Mouse (Mus musculus) megakaryocyte, embryonic 14.5 days (primary cell): ENCODE measurements at regions not wholly inside any gene's neighbourhood (a gene's known extent, or its start where the extent isn't known, plus 50 kb on each side); places are given as distances from the start of the nearest gene placed in this dataset.

Experiments
- H3K27me3 ChIP-seq: replicated peaks from 2 replicates; pipeline ENCODE3; 2012; ENCODE audit warnings: inconsistent platforms
- H3K36me3 ChIP-seq: replicated peaks from 2 replicates; pipeline ENCODE3; 2012; ENCODE audit warnings: low read length, inconsistent platforms, mixed read lengths
- H3K4me1 ChIP-seq: 2 replicates; pipeline ENCODE4 v1.6.1; 2012; ENCODE audit warnings: inconsistent platforms
- H3K4me3 ChIP-seq: replicated peaks from 2 replicates; pipeline ENCODE3; 2012; ENCODE audit warnings: moderate library complexity, mild to moderate bottlenecking, inconsistent platforms
- H3K9me3 ChIP-seq: 2 replicates; pipeline ENCODE4 v1.6.1; 2012; ENCODE audit warnings: inconsistent platforms
- FLI1 ChIP-seq: IDR thresholded peaks from 2 replicates; pipeline ENCODE4 v1.6.1; 2012; ENCODE audit warnings: low read length, inconsistent platforms, mixed read lengths
- GATA1 ChIP-seq: IDR thresholded peaks from 3 replicates; pipeline ENCODE4 v1.6.1; 2012; ENCODE audit warnings: mixed read lengths, low read length, inconsistent platforms, borderline replicate concordance

DNA sequence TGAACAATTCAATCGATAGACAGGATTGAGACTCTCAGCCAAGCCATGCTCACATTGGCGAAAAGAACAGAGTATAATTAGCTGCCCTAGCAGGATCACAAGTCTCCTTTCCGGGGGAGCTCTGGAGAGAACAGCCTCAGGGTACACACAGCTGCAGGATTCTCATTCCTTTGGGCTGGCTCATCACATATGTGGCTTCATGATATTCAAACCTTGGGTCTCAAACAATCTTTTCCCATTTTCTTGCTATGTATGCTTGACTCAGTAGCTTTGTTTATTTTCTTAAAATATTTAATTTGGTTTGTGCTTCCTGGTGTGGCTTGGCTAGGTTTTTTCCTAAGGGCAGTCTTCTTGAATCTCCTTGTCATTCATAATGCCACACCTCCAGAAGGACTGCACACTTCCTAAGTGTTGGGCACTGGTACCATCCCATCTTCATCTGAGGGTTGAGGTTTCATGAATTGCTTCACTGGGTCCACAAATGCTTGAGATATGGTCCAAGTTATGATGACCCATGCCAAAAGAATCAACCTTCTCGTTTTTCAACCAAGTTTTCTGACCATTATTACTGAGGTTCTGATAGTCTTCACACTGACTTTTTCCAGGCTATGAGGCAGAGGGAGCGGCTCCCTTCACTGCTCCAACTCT lies 269.4 kb downstream of the Osr1 start:
- H3K9me3 ChIP-seq: 0 out of 2 replicates have a peak, but pooled peaks cover 2% of the 10 kb centered on the region
- TF ChIP-seq FLI1 (no peak), GATA1 (no peak)
- H3K4me1 ChIP-seq: no peaks in the 10 kb centered on the region
- H3K36me3 ChIP-seq: no peaks in the 10 kb centered on the region
- H3K4me3 ChIP-seq: no peak overlapping the region
- no peaks in the 10 kb centered on the region for H3K27me3 ChIP-seq

DNA sequence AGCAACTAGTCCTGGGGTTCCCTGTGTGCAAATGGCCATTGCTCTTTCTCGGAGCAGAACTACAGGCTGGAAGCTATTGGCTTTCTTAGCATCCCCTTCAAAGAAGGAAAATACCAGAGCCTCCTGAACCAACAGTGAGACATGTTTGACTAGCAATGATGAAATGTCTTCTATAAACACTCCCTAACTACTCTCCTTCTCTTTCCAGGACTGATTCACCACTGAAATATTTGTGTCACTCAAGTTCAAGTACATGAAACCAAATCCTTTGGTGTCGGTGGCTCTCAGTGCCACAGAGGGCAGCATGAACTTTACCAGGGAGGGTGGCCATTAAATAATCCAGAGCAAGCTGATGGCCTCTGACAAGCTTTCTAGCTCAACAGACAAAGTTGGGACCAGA lies 270.0 kb downstream of the Osr1 start:
- Histone ChIP-seq H3K27me3 (no peaks in the 10 kb centered on the region), H3K9me3 (no peaks in the 10 kb centered on the region), H3K36me3 (no peaks in the 10 kb centered on the region), H3K4me1 (no peaks in the 10 kb centered on the region), H3K4me3 (no peak overlapping the region)
- TF ChIP-seq FLI1 (no peak), GATA1 (no peak)

DNA sequence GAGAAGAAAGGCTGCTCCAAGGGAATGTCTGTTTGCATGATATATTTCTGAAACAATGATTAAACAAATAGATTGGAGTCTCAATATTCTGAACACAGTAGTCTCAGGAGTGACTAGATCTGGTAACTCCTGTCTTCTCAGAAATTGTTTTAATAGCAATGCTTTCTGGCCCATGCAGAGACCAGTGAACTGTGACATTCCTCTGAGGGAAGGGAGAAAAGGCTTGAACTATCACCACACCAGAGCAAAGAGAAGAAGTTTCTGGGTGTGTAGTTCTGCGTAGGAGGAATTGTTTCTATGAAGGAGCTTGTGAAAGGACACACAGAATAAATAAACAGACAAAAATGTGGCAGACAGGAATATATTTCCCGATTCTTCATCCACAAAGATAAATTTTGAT lies 277.1 kb downstream of the Osr1 start:
- no peaks in the 10 kb centered on the region for H3K27me3 ChIP-seq
- no peaks in the 10 kb centered on the region for H3K4me1 ChIP-seq
- H3K4me3 ChIP-seq: no peak overlapping the region
- H3K9me3 ChIP-seq: no peaks in the 10 kb centered on the region
- TF ChIP-seq GATA1: no peak
- no peak for TF ChIP-seq FLI1
- H3K36me3 ChIP-seq: no peaks in the 10 kb centered on the region

DNA sequence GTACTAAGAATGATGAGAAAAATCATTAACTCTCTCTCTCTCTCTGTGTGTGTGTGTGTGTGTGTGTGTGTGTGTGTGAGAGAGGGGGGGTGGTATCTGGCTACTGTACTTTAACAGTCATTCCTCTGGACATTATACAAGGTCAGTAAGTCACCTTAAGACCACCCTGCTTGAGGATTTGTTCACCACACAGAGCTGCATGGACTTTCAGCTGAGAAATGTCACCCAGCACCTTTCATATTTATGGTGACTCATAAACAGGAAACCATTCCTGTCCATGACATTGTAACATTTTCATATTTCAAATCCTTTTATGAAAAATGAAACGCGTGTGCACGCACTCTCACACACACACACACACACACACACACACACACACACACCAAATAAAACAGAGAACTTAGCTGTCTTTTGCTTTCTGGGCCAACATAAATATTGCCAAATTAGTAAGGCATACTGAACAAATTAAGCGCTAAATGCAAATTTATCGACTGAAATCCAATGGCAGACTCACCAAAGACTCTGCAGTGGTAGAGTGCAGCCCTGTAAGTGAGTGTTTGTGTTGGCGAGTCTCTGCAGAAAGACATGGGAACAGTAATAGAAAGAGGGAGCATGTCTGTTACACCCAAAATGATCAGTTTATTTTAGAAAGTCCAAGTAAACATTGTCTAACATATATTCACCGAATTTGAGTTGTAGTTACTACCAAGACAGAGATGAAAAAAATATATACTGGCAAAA lies 277.7 kb downstream of the Osr1 start:
- Histone ChIP-seq H3K4me3 (no peak overlapping the region), H3K4me1 (no peaks in the 10 kb centered on the region), H3K36me3 (no peaks in the 10 kb centered on the region), H3K9me3 (no peaks in the 10 kb centered on the region), H3K27me3 (no peaks in the 10 kb centered on the region)
- no peak for TF ChIP-seq FLI1
- no peak for TF ChIP-seq GATA1

DNA sequence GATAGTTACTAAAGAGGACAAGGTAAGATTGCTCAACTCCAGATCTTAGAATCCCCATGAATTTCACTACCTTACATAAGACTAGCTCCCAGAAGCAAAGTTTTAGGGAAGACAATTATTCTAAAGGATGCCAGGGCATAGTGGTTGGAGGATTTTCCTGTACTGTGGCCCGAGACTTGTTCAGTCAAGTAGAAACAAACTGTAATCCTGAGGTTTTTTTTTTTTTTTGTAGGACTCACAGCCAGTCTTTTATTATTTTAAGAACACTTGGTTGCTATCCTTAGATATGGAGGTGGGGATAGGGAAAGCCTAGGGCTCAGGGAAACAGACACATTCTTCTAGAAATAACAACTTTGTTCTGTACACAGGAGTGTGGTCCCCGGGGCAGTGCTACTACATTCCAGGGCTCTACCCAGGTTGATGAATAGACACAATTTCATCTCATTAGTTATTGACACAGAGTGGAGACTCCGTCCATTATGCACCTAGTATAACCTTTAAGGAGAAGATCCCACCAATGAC lies 285.6 kb downstream of the Osr1 start:
- Histone ChIP-seq H3K27me3 (no peaks in the 10 kb centered on the region), H3K4me3 (no peak overlapping the region), H3K36me3 (no peaks in the 10 kb centered on the region), H3K9me3 (no peaks in the 10 kb centered on the region), H3K4me1 (no peaks in the 10 kb centered on the region)
- TF ChIP-seq GATA1 (no peak), FLI1 (no peak)

DNA sequence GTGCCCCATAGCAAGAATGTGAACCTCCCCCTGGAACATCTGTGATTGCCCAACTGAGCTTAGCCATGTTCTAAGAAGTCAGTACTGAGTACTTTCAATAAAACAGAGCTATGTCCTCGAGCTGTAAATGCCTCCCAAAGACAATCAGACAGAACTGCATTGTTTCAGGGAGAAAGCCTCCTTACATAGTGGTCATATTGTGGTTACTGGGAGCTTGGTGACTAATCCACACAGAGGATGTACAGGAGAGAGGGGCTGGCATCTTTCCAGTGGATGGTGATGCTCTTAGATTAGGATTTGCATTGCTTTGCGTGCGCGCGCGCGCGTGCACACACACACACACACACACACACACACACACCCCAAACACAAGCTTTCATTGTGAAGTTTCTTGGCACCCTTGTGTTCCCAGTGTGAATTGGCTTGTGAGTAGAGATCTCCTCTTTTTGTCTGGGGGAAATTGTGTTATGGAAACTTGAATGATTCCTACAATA lies 286.3 kb downstream of the Osr1 start:
- H3K36me3 ChIP-seq: no peaks in the 10 kb centered on the region
- no peaks in the 10 kb centered on the region for H3K4me1 ChIP-seq
- H3K4me3 ChIP-seq: no peak overlapping the region
- no peaks in the 10 kb centered on the region for H3K27me3 ChIP-seq
- no peaks in the 10 kb centered on the region for H3K9me3 ChIP-seq
- no peak for TF ChIP-seq FLI1
- TF ChIP-seq GATA1: no peak

DNA sequence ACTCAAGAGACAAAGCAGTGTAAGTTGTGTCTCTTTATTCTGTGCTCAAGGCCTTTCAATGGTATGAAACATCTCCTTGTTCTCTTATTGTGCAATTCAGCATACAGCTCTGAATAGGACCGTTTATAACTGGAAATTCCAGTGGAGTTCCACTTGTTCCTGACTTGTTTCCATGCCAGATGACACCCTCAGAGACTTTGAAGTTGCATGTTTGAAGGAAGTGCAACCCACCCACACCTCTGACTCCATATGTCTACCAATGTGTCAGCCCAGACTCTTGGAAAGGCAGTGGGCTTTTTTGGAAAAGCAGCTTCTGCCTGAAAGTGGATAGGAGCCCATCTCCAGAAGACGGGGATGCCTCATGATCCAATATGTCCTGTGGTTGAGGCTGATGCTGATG lies 288.1 kb downstream of the Osr1 start:
- TF ChIP-seq FLI1 (no peak), GATA1 (no peak)
- Histone ChIP-seq H3K9me3 (no peaks in the 10 kb centered on the region), H3K4me1 (no peaks in the 10 kb centered on the region), H3K27me3 (no peaks in the 10 kb centered on the region), H3K36me3 (no peaks in the 10 kb centered on the region), H3K4me3 (no peak overlapping the region)

DNA sequence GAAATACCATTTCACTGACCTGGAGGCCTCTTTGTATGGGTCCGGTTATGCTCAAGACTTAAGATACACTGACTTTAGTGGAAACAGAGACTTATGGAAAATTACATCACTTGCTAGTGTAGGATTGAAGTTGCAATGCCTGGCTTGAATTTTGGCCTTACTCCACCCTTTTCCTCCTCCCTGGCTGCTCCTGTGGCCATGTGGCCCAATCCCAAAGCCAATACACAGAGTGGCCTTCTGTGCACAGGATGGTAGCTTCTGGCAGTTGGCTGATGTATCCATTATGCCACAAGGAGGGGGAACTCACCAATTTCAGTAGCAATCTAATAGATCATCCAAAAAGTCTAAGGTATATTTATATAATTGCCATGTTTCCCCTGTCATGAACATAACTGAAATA lies 292.4 kb downstream of the Osr1 start:
- no peaks in the 10 kb centered on the region for H3K36me3 ChIP-seq
- H3K9me3 ChIP-seq: no peaks in the 10 kb centered on the region
- H3K4me3 ChIP-seq: no peak overlapping the region
- H3K27me3 ChIP-seq: no peaks in the 10 kb centered on the region
- TF ChIP-seq GATA1: no peak
- TF ChIP-seq FLI1: no peak
- no peaks in the 10 kb centered on the region for H3K4me1 ChIP-seq

DNA sequence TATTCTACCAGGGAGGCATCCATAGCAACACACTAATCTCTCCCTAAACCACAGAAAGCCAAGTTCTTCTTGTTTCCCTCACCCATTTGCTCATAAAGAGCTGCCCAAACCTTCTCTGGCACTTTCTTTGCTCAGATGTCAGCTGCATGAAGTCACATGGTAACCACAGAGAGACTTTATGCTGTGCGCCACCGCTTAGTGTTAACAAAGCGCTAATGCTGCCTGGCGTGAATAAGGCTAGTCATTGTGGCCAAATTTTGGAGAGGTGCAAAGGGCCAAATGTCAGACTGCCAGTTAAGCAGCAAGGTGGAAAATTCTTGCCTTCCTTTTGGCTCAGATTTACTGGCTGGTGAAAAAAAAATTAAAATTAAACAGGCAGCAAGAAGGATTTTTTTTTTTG lies 302.3 kb downstream of the Osr1 start:
- Histone ChIP-seq H3K4me1 (no peaks in the 10 kb centered on the region), H3K36me3 (no peaks in the 10 kb centered on the region), H3K4me3 (no peak overlapping the region), H3K27me3 (no peaks in the 10 kb centered on the region), H3K9me3 (no peaks in the 10 kb centered on the region)
- TF ChIP-seq FLI1 (no peak), GATA1 (no peak)

DNA sequence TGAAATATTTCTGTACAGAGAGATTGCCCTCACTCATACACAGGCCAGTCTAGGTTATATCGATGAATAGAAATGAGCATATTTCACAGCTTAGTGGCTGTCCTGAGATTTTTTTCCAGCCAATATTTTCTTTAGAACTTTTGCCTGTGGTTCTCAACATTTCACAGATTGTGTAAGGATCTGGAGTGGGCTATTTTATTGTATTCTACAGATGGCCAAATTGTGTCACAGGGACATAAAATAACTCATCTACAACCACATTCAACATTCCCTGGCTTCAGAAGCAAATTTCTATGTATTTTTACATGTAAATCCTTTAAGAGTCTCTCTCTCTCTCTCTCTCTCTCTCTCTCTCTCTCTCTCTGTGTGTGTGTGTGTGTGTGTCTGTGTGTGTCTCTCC lies 303.3 kb downstream of the Osr1 start:
- H3K9me3 ChIP-seq: no peaks in the 10 kb centered on the region
- H3K4me1 ChIP-seq: no peaks in the 10 kb centered on the region
- H3K27me3 ChIP-seq: no peaks in the 10 kb centered on the region
- TF ChIP-seq FLI1 (no peak), GATA1 (no peak)
- H3K36me3 ChIP-seq: no peaks in the 10 kb centered on the region
- H3K4me3 ChIP-seq: no peak overlapping the region

DNA sequence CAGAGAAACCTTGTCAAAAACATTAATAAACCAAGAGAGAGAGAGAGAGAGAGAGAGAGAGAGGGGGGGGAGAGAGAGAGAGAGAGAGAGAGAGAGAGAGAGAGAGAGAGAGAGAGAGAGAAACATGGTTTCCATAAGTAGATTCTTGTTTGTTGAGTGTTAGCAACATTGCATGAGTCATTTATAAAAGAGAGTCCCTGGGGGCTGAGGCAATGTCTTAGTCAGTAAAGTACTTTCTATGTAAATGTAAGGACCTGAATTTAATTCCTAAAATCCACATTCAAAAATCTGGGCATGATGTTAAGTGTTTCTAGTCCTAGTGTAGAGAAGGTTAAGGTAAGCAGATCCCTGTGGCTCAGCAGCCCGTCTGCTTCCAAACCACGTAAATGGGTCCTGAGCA lies 304.9 kb downstream of the Osr1 start:
- Histone ChIP-seq H3K9me3 (no peaks in the 10 kb centered on the region), H3K36me3 (no peaks in the 10 kb centered on the region), H3K4me3 (no peak overlapping the region), H3K4me1 (no peaks in the 10 kb centered on the region), H3K27me3 (no peaks in the 10 kb centered on the region)
- TF ChIP-seq GATA1 (no peak), FLI1 (no peak)
